Mouse (Mus musculus) kidney, adult 8-10 months (tissue): ENCODE measurements around the gene 2310030G06Rik.
A peak's percentile ranks its signal among the peaks of the same experiment; 100 is the strongest.

Source experiments
- DNase-seq, 2 experiments: peaks; one replicate each; pipeline ENCODE4 v3.0.0; 2022

The 2310030G06Rik gene

DNA sequence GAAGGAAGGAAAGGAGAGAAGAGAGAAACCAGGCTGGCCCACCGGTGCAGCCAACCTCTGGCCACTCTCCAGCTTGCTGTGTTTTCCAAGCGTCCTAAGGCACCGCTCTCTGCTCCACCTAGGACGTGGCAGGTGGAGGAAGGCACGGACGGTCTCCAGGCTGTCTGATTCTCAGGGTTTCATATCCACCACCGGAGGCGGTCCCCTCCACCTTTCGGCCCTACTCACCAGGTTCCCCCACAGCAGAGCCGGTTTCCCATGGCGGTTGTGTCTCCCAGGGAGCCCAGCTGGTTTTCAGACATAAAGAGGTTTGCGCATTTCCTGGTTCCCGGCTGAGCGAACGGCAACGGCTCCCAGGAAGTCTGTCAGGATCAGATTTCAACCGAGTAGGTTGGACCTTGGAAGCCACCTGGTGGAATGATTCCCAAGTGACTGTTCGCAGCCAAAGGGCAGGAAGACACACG is at the start of gene 2310030G06Rik:
Gene 2310030G06Rik (minus strand): TSS at position 323 of the 464 bp plus-strand sequence.
- DNase-seq: peak; percentile 83 to 85

- DNase-seq: no peak
Measured at GRCm38 (mm10) chr9:50795266-50795665, 48.9 kb upstream of the 2310030G06Rik start.

DNA sequence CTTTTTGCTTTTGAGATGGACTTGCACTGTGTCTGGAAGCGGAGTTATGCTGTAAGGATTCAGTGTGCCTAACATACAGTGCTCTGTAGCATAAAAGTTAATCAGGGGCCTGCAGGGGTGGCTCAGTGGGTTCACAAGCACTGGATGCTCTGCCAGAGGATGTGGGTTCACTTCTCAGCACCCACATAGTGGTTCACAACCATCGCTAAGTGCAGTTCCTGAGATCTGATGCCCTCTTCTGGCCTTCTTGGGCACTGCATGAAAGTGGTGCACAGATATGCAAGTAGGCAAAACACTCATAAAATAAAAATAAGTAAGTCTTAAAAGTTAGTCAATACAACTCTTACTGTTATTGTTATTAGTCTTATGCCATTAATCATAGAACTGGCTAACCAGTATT is 35.8 kb upstream of the 2310030G06Rik start:
- peak in 1 of 2 experiments; percentile 52 for DNase-seq

DNA sequence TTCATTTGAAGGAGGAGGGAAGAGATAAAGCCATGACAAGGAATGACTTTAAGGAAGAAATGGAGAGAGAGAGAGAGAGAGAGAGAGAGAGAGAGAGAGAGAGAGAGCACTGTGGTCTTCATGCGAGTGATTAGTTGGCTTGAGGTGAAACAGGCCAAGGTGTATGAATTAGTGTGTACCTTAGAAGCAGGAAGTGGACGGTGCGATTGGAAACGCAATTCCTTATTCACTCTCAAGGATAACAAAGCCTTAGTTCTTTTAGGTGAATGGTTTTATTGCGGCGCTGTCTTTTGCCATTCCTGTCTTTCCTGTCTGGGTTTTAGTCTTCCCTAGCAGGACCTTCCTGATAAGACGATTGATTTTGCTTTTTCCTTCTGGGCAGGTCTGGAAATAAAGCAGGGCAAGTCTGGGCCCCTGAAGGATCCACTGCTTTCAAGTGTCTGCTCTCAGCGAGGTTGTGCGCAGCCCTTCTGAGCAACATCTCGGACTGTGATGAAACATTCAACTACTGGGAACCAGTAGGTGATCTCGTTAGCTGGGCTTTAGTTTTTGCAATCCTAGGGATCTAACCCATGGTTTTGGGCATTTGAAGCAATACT is 29.9 kb upstream of the 2310030G06Rik start:
- no peak for DNase-seq

DNA sequence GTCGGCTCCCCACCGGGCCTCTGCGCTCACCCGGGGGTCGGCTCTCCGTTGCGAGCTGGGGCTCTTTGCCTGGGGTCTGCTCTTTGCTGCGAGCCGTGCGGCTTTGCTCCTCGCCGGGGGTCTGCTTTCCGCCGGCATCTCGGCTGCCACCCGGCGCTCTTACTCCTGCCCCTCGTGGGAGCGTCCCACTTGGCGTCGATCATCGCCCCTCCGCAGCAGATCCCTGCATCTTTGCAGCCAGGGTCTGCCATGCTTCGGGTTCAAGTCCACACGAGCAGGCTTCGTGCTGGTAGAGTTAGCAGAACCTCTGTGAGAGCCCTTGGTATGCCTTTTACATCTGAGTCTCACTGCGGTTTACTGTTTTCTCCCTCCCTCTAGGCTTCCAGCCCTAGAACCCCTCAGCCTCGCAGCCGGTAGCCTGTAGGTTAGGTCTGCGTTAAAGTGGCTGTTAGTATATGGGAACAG is 29.4 kb upstream of the 2310030G06Rik start:
- DNase-seq: no peak

DNA sequence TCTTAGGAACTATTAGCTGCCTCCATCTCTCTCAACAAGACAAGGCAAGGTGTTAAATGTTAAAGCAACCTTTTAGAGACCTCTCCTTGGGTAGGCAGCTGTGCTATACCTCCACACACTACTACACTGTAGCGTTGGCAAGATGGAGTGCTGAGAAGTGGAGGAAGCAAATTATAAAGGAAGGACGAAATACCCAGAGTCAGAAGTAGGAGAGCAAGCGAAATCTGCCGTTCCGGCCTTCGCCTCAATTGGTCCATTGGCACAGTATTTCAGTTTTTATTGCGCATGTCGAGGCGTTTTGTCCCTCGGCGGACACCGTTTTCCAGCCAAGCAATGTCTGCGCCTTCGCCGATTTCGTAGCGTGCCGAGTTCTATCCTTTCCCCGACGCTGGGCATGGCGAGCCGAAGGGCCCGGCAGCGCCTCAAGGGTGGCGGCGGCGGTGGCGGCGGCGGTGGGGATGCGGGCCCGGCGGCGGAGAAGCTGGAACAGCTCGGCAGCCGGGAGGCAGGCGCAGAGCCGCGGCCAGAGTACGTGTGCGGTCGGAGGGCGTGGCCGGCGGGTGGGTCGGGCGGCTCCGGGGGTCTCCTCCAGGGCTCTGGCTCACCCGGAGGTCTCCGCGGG is 28.8 kb upstream of the 2310030G06Rik start, which contains the start of the genes Alg9 and 1110032A03Rik:
Gene Alg9 (plus strand): TSS at position 29 of the 622 bp plus-strand sequence.
Gene 1110032A03Rik (minus strand): TSS at position 530 of the 622 bp plus-strand sequence.
- peak; percentile 75 to 87 for DNase-seq

- no peak for DNase-seq
Measured at GRCm38 (mm10) chr9:50774026-50774462, 27.7 kb upstream of the 2310030G06Rik start.

DNA sequence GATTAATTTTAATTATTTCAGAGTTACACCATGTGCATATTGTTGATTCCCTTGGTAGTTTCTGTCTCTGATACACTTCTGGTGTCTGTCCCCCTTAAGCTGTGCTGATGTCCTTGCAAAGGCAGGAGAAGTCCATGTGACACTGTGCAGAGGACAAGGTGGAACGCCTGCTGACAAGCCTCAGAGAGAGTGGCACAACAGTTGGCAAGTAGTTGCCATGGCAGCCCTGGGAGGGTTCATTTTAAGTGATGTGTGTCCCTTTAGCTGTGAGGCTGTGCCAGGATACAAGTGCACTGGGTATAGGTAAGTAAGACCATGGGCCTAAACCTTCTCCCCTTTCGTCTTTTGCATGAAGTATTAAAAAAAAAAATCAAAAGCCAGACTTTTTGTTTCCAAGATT is 23.7 kb upstream of the 2310030G06Rik start:
- DNase-seq: no peak

DNA sequence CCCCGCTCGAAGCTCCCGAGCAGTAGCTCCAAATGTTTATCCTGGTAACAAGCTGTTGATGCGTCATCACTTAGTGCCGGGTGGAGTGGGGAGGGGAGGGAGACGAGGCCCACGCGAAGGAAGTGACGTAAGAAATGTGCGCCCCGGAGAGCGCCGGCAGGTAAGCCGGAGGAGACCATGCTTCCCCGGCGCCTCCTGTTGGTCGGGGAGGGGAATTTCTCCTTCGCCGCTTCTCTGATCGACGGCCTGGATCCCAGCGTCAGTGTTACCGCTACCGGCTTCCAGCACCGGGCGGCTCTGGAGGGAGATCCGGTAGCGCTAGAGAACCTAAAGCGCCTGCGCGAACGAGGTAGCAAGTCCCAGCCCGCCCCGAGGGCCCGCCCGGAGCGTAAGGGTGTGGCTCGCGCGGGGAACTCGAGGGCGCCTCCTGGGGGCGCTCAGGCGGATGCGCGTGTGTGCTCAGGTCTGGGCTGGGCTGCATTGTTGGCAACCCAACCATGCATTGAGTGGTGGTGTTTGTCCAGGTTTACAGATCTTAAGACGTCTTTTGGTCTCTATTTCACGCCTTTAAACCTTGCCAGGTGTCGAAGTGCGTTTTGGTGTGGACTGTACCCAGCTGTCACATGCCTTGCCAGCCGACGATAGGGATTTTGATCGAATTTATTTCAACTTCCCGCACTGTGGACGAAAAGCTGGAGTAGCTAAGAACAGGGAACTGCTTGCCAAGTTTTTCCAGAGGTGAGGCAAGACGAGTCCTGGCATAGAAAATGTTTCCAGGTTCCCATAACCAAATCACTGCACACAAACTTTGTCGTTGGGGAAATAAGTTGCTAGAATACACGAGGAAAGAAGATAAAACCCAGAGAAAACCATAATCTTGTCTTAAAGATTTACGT is 22.0 kb upstream of the 2310030G06Rik start, which contains the start of gene Fdxacb1:
Gene Fdxacb1 (plus strand): TSS at position 130 of the 896 bp plus-strand sequence.
- peak; percentile 98 to 99 for DNase-seq

GRCm38 (mm10) chr9:50767531-50768106 is 21.3 kb upstream of the 2310030G06Rik start:
- DNase-seq: no peak

DNA sequence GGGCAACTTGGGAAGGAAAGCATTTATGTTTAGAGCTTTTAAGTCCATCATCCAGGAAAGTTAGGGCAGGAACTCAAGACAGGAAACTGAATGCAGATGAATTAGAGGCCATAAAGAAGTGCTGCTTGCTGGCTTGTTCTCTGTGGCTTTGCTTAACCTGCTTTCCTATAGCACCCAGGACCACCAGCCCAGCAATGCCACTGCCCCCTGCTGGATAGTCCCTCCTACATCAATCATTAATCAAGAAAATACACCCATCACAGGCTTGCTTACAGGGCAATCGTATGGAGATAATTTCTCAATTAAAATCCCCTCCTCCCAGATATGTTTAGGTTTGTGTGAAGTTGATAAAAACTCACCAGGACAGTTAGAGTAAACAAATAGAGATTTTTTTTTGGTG is 17.0 kb upstream of the 2310030G06Rik start:
- DNase-seq: no peak

GRCm38 (mm10) chr9:50761520-50762243 is 15.3 kb upstream of the 2310030G06Rik start:
- no peak for DNase-seq

- no peak for DNase-seq
Measured at GRCm38 (mm10) chr9:50756711-50757110, 10.4 kb upstream of the 2310030G06Rik start.

GRCm38 (mm10) chr9:50753947-50754346 is 7.6 kb upstream of the 2310030G06Rik start:
- no peak for DNase-seq

GRCm38 (mm10) chr9:50752784-50753615 is 6.7 kb upstream of the 2310030G06Rik start:
- DNase-seq: peak; percentile 80 to 92

- DNase-seq: no peak
Measured at GRCm38 (mm10) chr9:50752054-50752602, 5.8 kb upstream of the 2310030G06Rik start, which contains the start of gene Hspb2. Gene Hspb2, minus strand, starts transcription at chr9:50752354.

DNA sequence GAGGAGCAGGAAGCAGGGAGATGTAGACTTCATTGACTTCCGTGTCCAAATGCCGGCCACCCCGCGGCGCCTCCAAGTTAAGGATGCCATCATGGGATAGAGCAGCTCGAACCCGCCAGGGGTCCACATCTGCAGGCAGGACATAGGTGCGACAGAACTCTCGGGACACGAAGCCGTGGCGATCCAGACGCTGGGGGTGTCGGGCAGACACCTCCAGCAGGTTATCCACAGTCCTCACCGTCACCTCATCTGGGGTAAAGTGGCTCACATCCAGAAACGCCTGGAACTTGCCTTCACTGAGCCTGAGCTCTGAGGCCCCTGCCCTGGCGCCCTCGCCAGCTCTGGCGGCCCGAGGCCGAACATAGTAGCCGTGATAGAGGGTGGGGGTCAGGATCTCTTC is 5.0 kb upstream of the 2310030G06Rik start, which contains the start of gene Cryab:
Gene Cryab (plus strand): TSS at position 3 of the 400 bp plus-strand sequence.
- no peak for DNase-seq

DNA sequence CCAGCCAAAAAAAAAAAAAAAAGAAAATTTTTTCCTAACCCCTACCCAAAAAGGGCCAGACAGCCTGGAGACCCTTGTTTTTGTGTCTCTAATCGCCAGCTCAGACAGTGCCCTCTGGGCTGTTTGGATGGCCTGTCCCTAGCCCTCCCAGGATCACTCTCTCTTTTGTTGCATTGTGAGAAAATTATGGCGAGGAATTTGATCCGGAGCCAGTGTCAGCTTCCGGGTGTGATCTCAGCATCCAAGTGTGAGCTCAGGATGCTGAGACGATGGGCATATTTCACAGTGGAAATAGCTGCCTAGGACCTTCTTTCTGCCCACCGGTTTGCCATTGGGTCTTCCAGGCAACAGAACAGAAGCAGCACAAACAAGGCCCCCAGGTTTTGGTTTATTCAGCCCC is 4.4 kb upstream of the 2310030G06Rik start:
- no peak for DNase-seq

- no peak for DNase-seq
Measured at GRCm38 (mm10) chr9:50745806-50746205, 530 bp downstream of the 2310030G06Rik start.

DNA sequence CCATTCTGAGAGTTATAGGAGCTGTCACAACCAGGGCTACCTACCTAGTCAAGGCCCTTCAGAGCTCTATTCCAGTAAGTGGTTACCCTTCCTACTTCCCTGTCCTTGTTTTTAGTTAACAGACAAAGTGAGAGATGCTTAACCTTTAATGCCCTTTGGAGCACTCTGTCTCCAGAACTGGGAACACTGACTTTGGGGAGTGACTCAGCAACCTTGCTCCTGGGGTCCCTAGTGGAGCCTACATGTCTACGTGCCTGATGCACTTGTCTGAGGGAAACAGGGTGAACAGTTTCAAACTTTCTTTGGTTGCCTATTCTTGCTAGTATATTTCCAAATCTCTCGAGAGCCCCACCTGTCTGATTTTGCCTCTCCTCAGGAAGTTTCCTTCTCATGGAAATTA is 3.6 kb downstream of the 2310030G06Rik start:
- DNase-seq: no peak
